In the genomic region with DNA sequence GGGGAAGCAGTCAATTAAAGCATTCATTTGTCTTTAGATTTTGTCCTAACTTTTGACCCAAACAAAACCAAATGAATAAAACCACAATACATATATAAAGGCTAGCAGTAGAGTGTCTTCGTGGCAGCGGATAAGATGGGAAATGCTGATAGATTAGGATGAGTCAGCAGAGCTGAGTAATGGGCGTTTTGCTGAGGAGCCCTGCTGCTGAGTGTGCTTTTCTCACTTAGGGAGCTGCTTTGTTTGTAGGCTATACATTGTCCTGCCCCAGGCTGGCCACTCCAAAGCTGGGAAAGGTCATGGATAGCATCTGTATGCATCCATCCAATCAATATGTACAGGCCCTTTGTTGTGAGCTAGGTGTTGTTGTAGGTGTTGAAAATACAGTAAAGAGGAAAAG, we compare ENCODE assay signal across 12 mouse cellular contexts.
DNase-seq lines count a peak whose midpoint lies in the region; ATAC-seq and TF ChIP-seq lines count a peak whose summit lies in the region.
"Had no signal": no experiment of that assay in that cellular context is flagged by ENCODE, and none has a peak within 500 bp of the region (broad histone marks: within the 10 kb centered on the region; RNA-seq: fewer than 3 reads in every experiment).

No protein-coding gene starts in this region.

- H3K4me3 ChIP-seq in kidney, embryonic 14.5 days (ENCODE audit: low read length): no peak overlapping the region
- H3K4me3 ChIP-seq in liver, embryonic 15.5 days (replicated peaks): no peak overlapping the region
- H3K4me3 ChIP-seq in forebrain, postnatal 0 days (ENCODE audit: low read depth, low read length): no peak overlapping the region
- H3K4me3 ChIP-seq: gastrocnemius, adult 2 months; midbrain, embryonic 15.5 days had no signal

- H3K9ac ChIP-seq in kidney, embryonic 14.5 days (ENCODE audit: low read depth, low read length): no peak overlapping the region
- no peak overlapping the region for H3K9ac ChIP-seq in liver, embryonic 15.5 days
- H3K9ac ChIP-seq in forebrain, postnatal 0 days: no peak overlapping the region
- H3K9ac ChIP-seq: midbrain, embryonic 15.5 days had no signal

- H3K27ac ChIP-seq in kidney, embryonic 14.5 days (ENCODE audit: low read depth, low read length): peak overlapping the region; percentile 73; the same call in 1 of the 2 replicates
- H3K27ac ChIP-seq in liver, embryonic 15.5 days (replicated peaks): 0 out of 2 replicates have a peak overlapping the region, but pooled peaks have one; percentile 0
- no peak overlapping the region for H3K27ac ChIP-seq in forebrain, postnatal 0 days (ENCODE audit: low read depth, low read length)
- H3K27ac ChIP-seq: gastrocnemius, adult 2 months; midbrain, embryonic 15.5 days had no signal

- no peaks in the 10 kb centered on the region for H3K9me3 ChIP-seq in kidney, embryonic 14.5 days (ENCODE audit: control insufficient read depth, low read length)
- no peaks in the 10 kb centered on the region for H3K9me3 ChIP-seq in liver, embryonic 15.5 days (replicated peaks)
- no peaks in the 10 kb centered on the region for H3K9me3 ChIP-seq in forebrain, postnatal 0 days (ENCODE audit: low read length)
- H3K9me3 ChIP-seq: midbrain, embryonic 15.5 days had no signal

- H3K27me3 ChIP-seq in kidney, embryonic 14.5 days (ENCODE audit: control insufficient read depth, insufficient read depth, low read length): no peaks in the 10 kb centered on the region
- no peaks in the 10 kb centered on the region for H3K27me3 ChIP-seq in liver, embryonic 15.5 days
- no peaks in the 10 kb centered on the region for H3K27me3 ChIP-seq in forebrain, postnatal 0 days (ENCODE audit: insufficient read depth, low read length)
- H3K27me3 ChIP-seq: midbrain, embryonic 15.5 days had no signal

- no peak overlapping the region for H3K4me2 ChIP-seq in kidney, embryonic 14.5 days (replicated peaks; ENCODE audit: low read depth, low read length)
- H3K4me2 ChIP-seq in liver, embryonic 15.5 days: no peak overlapping the region
- H3K4me2 ChIP-seq in forebrain, postnatal 0 days (ENCODE audit: low read depth): no peak overlapping the region
- H3K4me2 ChIP-seq: midbrain, embryonic 15.5 days had no signal

- no peak for TF ChIP-seq CTCF in forebrain, postnatal 0 days (IDR thresholded peaks at IDR 0.05; ENCODE audit: low read depth)

- peaks cover 15% of the 10 kb centered on the region for H3K4me1 ChIP-seq in kidney, embryonic 14.5 days (ENCODE audit: control insufficient read depth, insufficient read depth, low read length)
- peaks cover 30% of the 10 kb centered on the region for H3K4me1 ChIP-seq in liver, embryonic 15.5 days (replicated peaks)
- peaks cover 4% of the 10 kb centered on the region for H3K4me1 ChIP-seq in forebrain, postnatal 0 days (ENCODE audit: insufficient read depth)
- H3K4me1 ChIP-seq: midbrain, embryonic 15.5 days had no signal

- no peak for ATAC-seq in kidney, embryonic 14.5 days (ENCODE audit: low FRiP score, low TSS enrichment)
- ATAC-seq in liver, embryonic 15.5 days (ENCODE audit: insufficient read depth): no peak
- no peak for ATAC-seq in forebrain, postnatal 0 days
- ATAC-seq: midbrain, embryonic 15.5 days had no signal

- no peaks in the 10 kb centered on the region for H3K36me3 ChIP-seq in kidney, embryonic 14.5 days (ENCODE audit: control insufficient read depth, insufficient read depth, low read length)
- H3K36me3 ChIP-seq in liver, embryonic 15.5 days (replicated peaks): no peaks in the 10 kb centered on the region
- H3K36me3 ChIP-seq in forebrain, postnatal 0 days (ENCODE audit: insufficient read depth): no peaks in the 10 kb centered on the region
- H3K36me3 ChIP-seq: midbrain, embryonic 15.5 days had no signal

- WGBS in kidney, embryonic 14.5 days: 64% methylated on average over 3 of the region's 3 CpGs
- 16% methylated on average over 3 of the region's 3 CpGs for WGBS in liver, embryonic 15.5 days (ENCODE audit: insufficient replicate concordance)
- WGBS in forebrain, postnatal 0 days: 68% methylated on average over 3 of the region's 3 CpGs

- no peak for DNase-seq in kidney, postnatal 10 days
- peak; percentile 83 for DNase-seq in 416B (ENCODE audit: low read depth)
- DNase-seq in c-Kit-positive CD71-positive TER-119-positive erythroid progenitor cells, embryonic 14.5 days (ENCODE audit: low spot score): peak; percentile 43
- no peak for DNase-seq in natural killer cell, adult 2 months (ENCODE audit: low spot score in 2 of 2)
- DNase-seq in forebrain, postnatal 0 days: no peak
- DNase-seq in cerebellum, adult 11 months: no peak
- DNase-seq: gastrocnemius, adult 2 months; layer of hippocampus, adult 9-11 months; lung, postnatal 10 days had no signal

Comparison
In these comparisons a context has a peak if more than half of its experiments do, and no peak if none do; other contexts are left out.
1. DNase-seq: peak in 416B (single experiment) and c-Kit-positive CD71-positive TER-119-positive erythroid progenitor cells, embryonic 14.5 days (single experiment); none in kidney, postnatal 10 days (single experiment), natural killer cell, adult 2 months (0 of 2), forebrain, postnatal 0 days (single experiment) and cerebellum, adult 11 months (single experiment).